Mouse (Mus musculus): Measurements from ENCODE around the gene Pramef8. TPM values are rescaled to one million over a fixed set of nuclear protein-coding genes. Genes with fewer than 3 reads are reported as not detected.
"Not testable (repeated sequence)": the region's sequence is repeated elsewhere in the genome, so short reads cannot be mapped to it uniquely, and the experiment has no call there.

The Pramef8 gene
- polyA plus RNA-seq, 1 experiment from 2014 or later, result 19.1 TPM

DNA sequence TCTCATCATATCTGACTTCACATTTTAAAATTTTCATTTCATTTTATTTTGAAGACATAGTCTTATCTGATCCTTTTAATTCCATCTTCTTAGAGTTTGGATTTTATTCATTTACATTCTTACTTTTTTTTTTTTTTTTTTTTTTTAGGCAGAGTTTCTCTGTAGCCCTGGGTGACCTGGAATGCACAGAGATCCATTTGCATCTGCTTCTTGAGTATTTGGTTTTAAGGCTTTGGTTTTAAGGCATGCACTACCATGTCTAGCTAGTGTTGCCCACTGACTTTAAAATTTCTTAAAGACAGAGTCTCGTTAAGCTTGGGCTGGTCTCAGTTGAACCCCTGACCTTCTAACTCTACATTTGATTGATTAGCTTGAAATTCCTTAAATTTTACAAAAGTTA is 1.4 kb downstream of the Pramef8 start:
- no peak overlapping the region for H3K4me2 ChIP-seq (replicated peaks)
- peaks cover 45% of the 10 kb centered on the region for H3K36me3 ChIP-seq
- H3K4me1 ChIP-seq, result no peaks in the 10 kb centered on the region
- no peak overlapping the region for H3K27ac ChIP-seq (replicated peaks)
- WGBS, result 97% methylated on average over 1 of the region's 1 CpGs
- no peaks in the 10 kb centered on the region for H3K9me3 ChIP-seq (replicated peaks)
- H3K4me3 ChIP-seq (replicated peaks), result no peak overlapping the region
- no peaks in the 10 kb centered on the region for H3K27me3 ChIP-seq
- H3K9ac ChIP-seq, result no peak overlapping the region
- no peak for ATAC-seq (ENCODE audit: insufficient number of reproducible peaks, low FRiP score, low TSS enrichment, low read depth)

DNA sequence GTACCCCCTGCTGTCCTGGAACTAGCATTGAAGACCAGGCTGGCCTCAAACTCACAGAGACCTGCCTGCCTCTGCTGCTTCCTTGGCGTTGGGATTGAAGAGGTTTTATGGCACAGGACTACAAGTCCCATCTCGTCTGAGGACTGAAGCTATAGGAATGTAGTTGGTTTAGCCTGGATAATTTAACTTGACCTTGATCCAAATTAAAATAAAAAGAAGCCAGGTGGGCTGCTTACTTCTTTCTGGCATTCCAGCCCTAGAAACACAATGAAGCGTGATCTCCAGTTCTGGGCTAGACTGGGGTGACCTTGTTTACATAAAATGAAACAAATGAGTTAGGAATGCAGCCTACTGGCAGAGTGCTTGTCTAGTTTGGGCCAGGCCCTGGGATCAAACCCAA is 1.9 kb downstream of the Pramef8 start:
- ATAC-seq (ENCODE audit: insufficient number of reproducible peaks, low FRiP score, low TSS enrichment, low read depth), result no peak
- Histone ChIP-seq H3K9me3 (replicated peaks) (no peaks in the 10 kb centered on the region), H3K4me1 (no peaks in the 10 kb centered on the region), H3K27ac (replicated peaks) (no peak overlapping the region), H3K4me2 (replicated peaks) (no peak overlapping the region), H3K27me3 (no peaks in the 10 kb centered on the region), H3K36me3 (peaks cover 50% of the 10 kb centered on the region), H3K4me3 (replicated peaks) (no peak overlapping the region), H3K9ac (no peak overlapping the region)
- WGBS, result 94% methylated on average over 3 of the region's 3 CpGs

DNA sequence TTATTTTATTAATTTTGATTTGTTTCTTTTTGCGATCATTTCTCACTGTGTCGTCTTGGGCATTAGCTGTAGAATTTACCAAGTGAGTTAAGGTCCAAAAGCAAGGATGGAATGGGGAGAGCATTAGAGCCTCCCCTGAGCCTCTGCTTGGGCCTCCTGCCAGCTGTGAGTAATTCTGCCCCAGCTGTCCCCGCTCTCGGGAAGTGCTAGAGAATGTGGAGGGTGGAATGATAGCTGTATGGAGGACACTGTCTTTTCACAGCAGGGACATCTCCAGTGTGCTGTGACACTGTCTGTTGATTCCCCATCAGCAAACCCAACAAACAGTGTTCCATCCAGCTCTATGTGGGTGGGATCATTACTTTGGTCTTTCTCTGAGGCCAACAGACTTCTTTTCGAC is 14.5 kb downstream of the Pramef8 start:
- not testable (repeated sequence) for H3K4me1 ChIP-seq; H3K27ac ChIP-seq (replicated peaks); H3K27me3 ChIP-seq; H3K4me2 ChIP-seq (replicated peaks); ATAC-seq (ENCODE audit: insufficient number of reproducible peaks, low FRiP score, low TSS enrichment, low read depth); H3K9me3 ChIP-seq (replicated peaks); H3K4me3 ChIP-seq (replicated peaks); H3K9ac ChIP-seq; H3K36me3 ChIP-seq
- 52% methylated on average over 5 of the region's 5 CpGs for WGBS

DNA sequence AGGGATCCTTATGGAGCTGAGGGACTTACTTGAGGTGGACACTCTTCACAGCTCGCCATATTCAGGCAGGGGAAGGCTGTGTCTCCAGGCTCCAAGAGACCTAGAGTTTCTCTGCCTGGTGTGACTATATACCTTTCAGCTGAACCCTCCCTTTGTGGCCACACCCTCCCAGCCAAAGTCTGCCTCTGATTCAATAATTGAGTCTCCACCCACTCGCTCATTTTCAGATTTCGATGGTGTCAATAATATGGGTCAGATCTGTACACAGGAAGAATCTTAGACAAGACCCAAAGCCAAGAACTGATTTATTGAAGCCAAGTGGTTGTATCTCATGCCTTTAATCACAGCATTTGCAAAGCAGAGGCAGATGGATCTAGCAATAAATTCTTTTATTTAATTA is 38.0 kb downstream of the Pramef8 start, which contains the start of gene Oog4:
Gene Oog4 (minus strand): TSS at position 101 of the 400 bp plus-strand sequence.
- WGBS, result 76% methylated on average over 3 of the region's 3 CpGs
- Histone ChIP-seq H3K9me3 (replicated peaks) (no peaks in the 10 kb centered on the region), H3K36me3 (no peaks in the 10 kb centered on the region), H3K9ac (no peak within 1 kb of the TSS), H3K27ac (replicated peaks) (no peak within 1 kb of the TSS), H3K27me3 (no peaks in the 10 kb centered on the region), H3K4me3 (replicated peaks) (no peak within 1 kb of the TSS), H3K4me1 (no peaks in the 10 kb centered on the region), H3K4me2 (replicated peaks) (no peak within 1 kb of the TSS)
- ATAC-seq (ENCODE audit: insufficient number of reproducible peaks, low FRiP score, low TSS enrichment, low read depth), result no peak

Other genes starting within 250 kb of the Pramef8 start
- gene Prdm2, start 199.4 kb upstream of the Pramef8 start, polyA plus RNA-seq (2015; fragmentation: Nextera tagmentation; extraction: Ambion mirVana), result 12.0 and 14.1 TPM in 2 replicates
- gene Pdpn, start 112.9 kb upstream of the Pramef8 start, polyA plus RNA-seq (2015; fragmentation: Nextera tagmentation; extraction: Ambion mirVana), result 43.8 and 45.7 TPM in 2 replicates
- 1.2 and 2.0 TPM in 2 replicates for gene Lrrc38, start 62.7 kb upstream of the Pramef8 start, polyA plus RNA-seq (2015; fragmentation: Nextera tagmentation; extraction: Ambion mirVana)
- not detected in 2 replicates for gene Pramel1, start 18.0 kb upstream of the Pramef8 start, polyA plus RNA-seq (2015; fragmentation: Nextera tagmentation; extraction: Ambion mirVana)
- not detected in 2 replicates for gene Oog4, start 37.9 kb downstream of the Pramef8 start, polyA plus RNA-seq (2015; fragmentation: Nextera tagmentation; extraction: Ambion mirVana)
- gene Gm13043, start 98.9 kb downstream of the Pramef8 start, polyA plus RNA-seq (2015; fragmentation: Nextera tagmentation; extraction: Ambion mirVana), result not detected in 2 replicates
- not detected in 2 replicates for gene Gm13040, start 123.5 kb downstream of the Pramef8 start, polyA plus RNA-seq (2015; fragmentation: Nextera tagmentation; extraction: Ambion mirVana)
- gene BC080695, start 139.3 kb downstream of the Pramef8 start, polyA plus RNA-seq (2015; fragmentation: Nextera tagmentation; extraction: Ambion mirVana), result not detected in 2 replicates
- not detected in 2 replicates for gene Gm13057, start 139.3 kb downstream of the Pramef8 start, polyA plus RNA-seq (2015; fragmentation: Nextera tagmentation; extraction: Ambion mirVana)
- gene Gm13083, start 202.6 kb downstream of the Pramef8 start, polyA plus RNA-seq (2015; fragmentation: Nextera tagmentation; extraction: Ambion mirVana), result not detected in 2 replicates
- not detected in 2 replicates for gene Gm13088, start 244.8 kb downstream of the Pramef8 start, polyA plus RNA-seq (2015; fragmentation: Nextera tagmentation; extraction: Ambion mirVana)

Measured in embryonic facial prominence, embryonic 15.5 days (tissue).